Mouse (Mus musculus) kidney, adult 2 months (tissue): Measurements from ENCODE around the gene Nos1. TPM values are rescaled to one million over a fixed set of nuclear protein-coding genes. Genes with fewer than 3 reads are reported as not detected.

Source experiments
- DNase-seq: peaks from one replicate; pipeline ENCODE4 v3.0.0; 2021
- H3K27ac ChIP-seq: fragments of 200-500 bp; 2 replicates; pipeline ENCODE4 v1.5.1; 2012; ENCODE audit warnings: low read depth, low read length, control low read depth, inconsistent platforms; ENCODE audit not compliant: insufficient read depth
- H3K27me3 ChIP-seq: fragments of 200-500 bp; replicated peaks from 2 replicates; pipeline ENCODE4 v1.6.1; 2012; ENCODE audit warnings: mild to moderate bottlenecking, moderate library complexity, low read length, inconsistent platforms; ENCODE audit not compliant: control insufficient read depth, insufficient read depth
- H3K36me3 ChIP-seq: fragments of 200-500 bp; 2 replicates; pipeline ENCODE4 v1.6.1; 2012; ENCODE audit warnings: mild to moderate bottlenecking, moderate library complexity, low read length, inconsistent platforms; ENCODE audit not compliant: control insufficient read depth, insufficient read depth
- H3K4me1 ChIP-seq: fragments of 200-500 bp; 2 replicates; pipeline ENCODE4 v1.6.1; 2011; ENCODE audit warnings: low read length; ENCODE audit not compliant: control insufficient read depth, insufficient read depth
- H3K4me3 ChIP-seq: fragments of 200-500 bp; 2 replicates; pipeline ENCODE4 v1.5.1; 2011; ENCODE audit warnings: mild to moderate bottlenecking, low read depth, low read length, control low read depth; ENCODE audit not compliant: insufficient read depth
- CTCF ChIP-seq: fragments of 200-500 bp; conservative IDR thresholded peaks from 2 replicates; pipeline ENCODE4 v1.5.1; 2011; ENCODE audit warnings: low read depth, mild to moderate bottlenecking, control low read depth, low read length, moderate library complexity, mixed read lengths; ENCODE audit not compliant: insufficient read depth, insufficient read length
- POLR2A ChIP-seq: fragments of 200-500 bp; IDR thresholded peaks from one replicate; pipeline ENCODE4 v1.6.1; 2011; ENCODE audit warnings: low read depth, low read length, control low read depth
- WGBS: fragments of 180-500 bp; shearing (Covaris S2); methylation state at CpG from one replicate; pipeline ENCODE4 v1.1.7; 2018; 5-methylcytosine and 5-hydroxymethylcytosine counted together
- polyA plus RNA-seq: library from polyadenylated mRNA; depleted of rRNA; stranded (reverse); fragments of >200 nt; gene quantifications from 2 replicates; pipeline ENCODE4 v1.2.3, GENCODE M21; 2012

The Nos1 gene
- polyA plus RNA-seq, 1 experiment = 0.67 TPM

DNA sequence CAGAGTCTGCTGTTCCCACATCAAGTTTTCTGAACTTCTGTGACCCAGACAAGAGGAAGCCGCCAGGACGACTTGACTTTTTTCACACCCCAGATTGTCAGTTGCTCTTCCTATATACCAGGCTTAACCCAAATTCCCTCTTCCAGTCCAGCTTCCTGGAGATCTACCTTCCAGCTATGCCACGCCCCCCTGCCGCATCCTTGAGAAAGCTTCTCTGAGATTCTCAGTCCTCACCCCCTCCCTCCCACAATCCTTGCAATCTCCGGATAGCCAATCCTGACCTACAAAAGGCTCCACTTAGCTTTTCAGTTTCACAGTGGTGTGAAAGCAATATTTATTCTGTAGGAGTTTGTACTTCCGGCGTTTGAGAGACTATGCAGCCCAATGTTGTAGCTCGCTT, 110.0 kb downstream of the Nos1 start:
- TF ChIP-seq POLR2A (no peak), CTCF (no peak)
- no peak overlapping the region for H3K27ac ChIP-seq
- no peaks in the 10 kb centered on the region for H3K27me3 ChIP-seq
- no peak overlapping the region for H3K4me3 ChIP-seq
- no peak for DNase-seq
- H3K4me1 ChIP-seq = no peaks in the 10 kb centered on the region
- 66% methylated on average over 8 of the region's 8 CpGs for WGBS
- no peaks in the 10 kb centered on the region for H3K36me3 ChIP-seq

DNA sequence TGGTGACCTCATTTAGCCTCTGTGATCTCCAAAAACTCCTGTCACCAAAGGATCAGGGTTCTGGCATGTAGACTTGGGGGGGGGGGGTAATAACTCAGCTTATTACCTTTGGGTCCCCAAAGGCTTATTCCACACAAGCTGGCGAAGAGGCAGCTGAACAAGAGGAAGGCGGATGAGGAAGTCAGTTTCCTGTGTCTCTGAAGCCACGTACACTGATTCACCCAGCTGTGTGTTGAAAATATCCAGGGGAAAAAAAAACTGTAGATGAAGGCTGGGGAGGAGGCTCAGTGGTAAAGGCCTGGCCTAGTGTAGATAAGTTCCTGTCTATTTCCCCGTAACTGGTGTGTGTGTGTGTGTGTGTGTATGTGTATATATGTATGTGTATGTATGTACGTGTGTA, 110.7 kb downstream of the Nos1 start:
- TF ChIP-seq POLR2A (no peak), CTCF (no peak)
- 78% methylated on average over 5 of the region's 5 CpGs for WGBS
- DNase-seq = no peak

GRCm38 (mm10) chr5:117894050-117894449, 113.2 kb downstream of the Nos1 start:
- Histone ChIP-seq H3K4me1 (0 out of 2 replicates have a peak, but pooled peaks cover 2% of the 10 kb centered on the region), H3K27me3 (no peaks in the 10 kb centered on the region), H3K36me3 (no peaks in the 10 kb centered on the region), H3K4me3 (no peak overlapping the region), H3K27ac (no peak overlapping the region)
- WGBS = 82% methylated on average over 5 of the region's 5 CpGs
- no peak for TF ChIP-seq POLR2A
- no peak for TF ChIP-seq CTCF
- no peak for DNase-seq

More for the DNA sequence above, 110.7 kb downstream of the Nos1 start:
- no peaks in the 10 kb centered on the region for H3K27me3 ChIP-seq
- H3K36me3 ChIP-seq = no peaks in the 10 kb centered on the region
- no peak overlapping the region for H3K4me3 ChIP-seq
- no peaks in the 10 kb centered on the region for H3K4me1 ChIP-seq
- H3K27ac ChIP-seq = no peak overlapping the region

DNA sequence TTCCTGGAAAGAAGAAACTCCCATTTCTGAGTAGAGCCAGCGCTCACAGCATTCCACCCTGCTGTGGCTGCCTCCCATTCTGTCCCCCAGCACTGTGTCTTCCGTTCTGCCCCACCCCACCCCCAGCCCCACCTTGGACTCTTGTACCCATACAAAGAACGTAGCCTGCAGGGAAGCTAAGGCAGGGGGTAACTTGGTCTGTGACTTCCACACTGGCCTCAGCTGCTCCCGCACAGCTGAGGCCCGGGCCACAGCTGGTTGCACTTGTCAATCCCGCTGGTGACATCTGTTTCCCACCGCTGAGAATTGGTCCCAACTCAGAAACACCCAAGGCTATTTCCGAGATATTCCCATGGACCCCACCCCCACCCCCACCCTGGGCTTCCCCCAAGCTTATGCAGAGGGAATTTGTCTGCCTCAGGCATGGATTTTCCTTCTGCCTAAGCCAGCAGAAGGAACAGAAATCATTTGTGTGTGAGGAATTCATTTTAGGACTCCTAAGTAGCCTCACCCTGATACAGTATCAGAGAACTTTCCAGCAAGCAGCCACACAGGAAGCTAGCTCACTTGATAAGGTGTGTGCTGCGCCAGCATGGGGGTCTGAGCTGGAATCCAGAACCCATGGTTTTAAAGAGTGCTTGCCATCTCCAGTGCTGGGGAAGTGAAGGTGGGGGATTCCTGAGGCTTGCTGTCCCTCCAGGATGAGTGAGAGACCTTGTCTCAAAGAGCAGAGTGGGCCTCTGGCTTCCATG, 117.4 kb downstream of the Nos1 start:
- TF ChIP-seq CTCF (no peak), POLR2A (no peak)

GRCm38 (mm10) chr5:117899361-117899760, 118.5 kb downstream of the Nos1 start:
- WGBS = 79% methylated on average over 10 of the region's 10 CpGs
- no peak for DNase-seq
- Histone ChIP-seq H3K27me3 (no peaks in the 10 kb centered on the region), H3K27ac (no peak overlapping the region), H3K36me3 (no peaks in the 10 kb centered on the region), H3K4me1 (0 out of 2 replicates have a peak, but pooled peaks cover 2% of the 10 kb centered on the region), H3K4me3 (no peak overlapping the region)
- TF ChIP-seq CTCF = no peak
- no peak for TF ChIP-seq POLR2A

More for the DNA sequence above, 117.4 kb downstream of the Nos1 start:
- H3K27me3 ChIP-seq = no peaks in the 10 kb centered on the region
- H3K36me3 ChIP-seq = no peaks in the 10 kb centered on the region
- H3K4me1 ChIP-seq = 0 out of 2 replicates have a peak, but pooled peaks cover 2% of the 10 kb centered on the region
- WGBS = 23% methylated on average over 9 of the region's 9 CpGs
- no peak for DNase-seq
- no peak overlapping the region for H3K27ac ChIP-seq
- H3K4me3 ChIP-seq = no peak overlapping the region

- Histone ChIP-seq H3K36me3 (no peaks in the 10 kb centered on the region), H3K4me1 (0 out of 2 replicates have a peak, but pooled peaks cover 2% of the 10 kb centered on the region), H3K27me3 (no peaks in the 10 kb centered on the region), H3K4me3 (no peak overlapping the region), H3K27ac (no peak overlapping the region)
- no peak for TF ChIP-seq POLR2A
- TF ChIP-seq CTCF = 0 out of 2 replicates have a peak, but pooled peaks have one; percentile 17
- peak; percentile 75 for DNase-seq
- 20% methylated on average over 13 of the region's 13 CpGs for WGBS
These were observed 120.3 kb downstream of the Nos1 start for GRCm38 (mm10) chr5:117900921-117901705.

DNA sequence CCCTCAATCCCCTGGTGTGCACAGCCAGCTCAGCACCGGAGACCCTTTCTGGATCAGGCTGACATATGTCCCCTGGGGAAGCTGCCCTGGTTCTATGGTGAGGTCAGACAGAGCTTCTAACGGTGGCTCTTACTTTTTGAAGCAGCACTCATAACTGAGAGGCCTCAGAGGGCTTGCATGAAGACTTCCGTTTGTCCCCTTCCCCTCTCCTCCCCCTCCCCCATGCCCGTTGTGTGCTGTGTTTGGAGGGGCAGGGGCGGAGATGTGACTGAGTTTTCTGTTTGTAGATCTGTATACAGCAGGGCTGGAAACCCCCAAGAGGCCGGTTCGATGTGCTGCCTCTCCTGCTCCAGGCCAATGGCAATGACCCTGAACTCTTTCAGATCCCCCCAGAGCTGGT, 122.7 kb downstream of the Nos1 start:
- no peak for TF ChIP-seq POLR2A
- TF ChIP-seq CTCF = no peak
- no peak overlapping the region for H3K4me3 ChIP-seq
- H3K36me3 ChIP-seq = no peaks in the 10 kb centered on the region
- H3K4me1 ChIP-seq = no peaks in the 10 kb centered on the region
- H3K27ac ChIP-seq = no peak overlapping the region
- DNase-seq = no peak
- H3K27me3 ChIP-seq = no peaks in the 10 kb centered on the region
- WGBS = 48% methylated on average over 7 of the region's 7 CpGs
